Mouse (Mus musculus): ENCODE results near the gene Slc38a9. TPM values are rescaled to one million over a fixed set of nuclear protein-coding genes. Genes with fewer than 3 reads are reported as not detected.

Slc38a9 gene
- total and polyA plus RNA-seq, 2 experiments from 2014 or later: 8.7 to 14.6 TPM

- H3K36me3 ChIP-seq (ENCODE audit: insufficient read depth): no peaks in the 10 kb centered on the region
- no peak for TF ChIP-seq CTCF (IDR thresholded peaks at IDR 0.05; ENCODE audit: low read depth)
- H3K4me3 ChIP-seq (ENCODE audit: low read depth, low read length): no peak overlapping the region
- no peaks in the 10 kb centered on the region for H3K4me1 ChIP-seq (ENCODE audit: insufficient read depth)
- H3K9me3 ChIP-seq (ENCODE audit: low read length): no peaks in the 10 kb centered on the region
- no peak overlapping the region for H3K9ac ChIP-seq
- no peak overlapping the region for H3K4me2 ChIP-seq (ENCODE audit: low read depth)
- no peak overlapping the region for H3K27ac ChIP-seq (ENCODE audit: low read depth, low read length)
- no peaks in the 10 kb centered on the region for H3K27me3 ChIP-seq (ENCODE audit: insufficient read depth, low read length)
- 93% methylated on average over 5 of the region's 5 CpGs for WGBS
- no peak for ATAC-seq
- DNase-seq: no peak
These were observed 117.9 kb downstream of the Slc38a9 start for GRCm38 (mm10) chr13:112778407-112778806.

DNA sequence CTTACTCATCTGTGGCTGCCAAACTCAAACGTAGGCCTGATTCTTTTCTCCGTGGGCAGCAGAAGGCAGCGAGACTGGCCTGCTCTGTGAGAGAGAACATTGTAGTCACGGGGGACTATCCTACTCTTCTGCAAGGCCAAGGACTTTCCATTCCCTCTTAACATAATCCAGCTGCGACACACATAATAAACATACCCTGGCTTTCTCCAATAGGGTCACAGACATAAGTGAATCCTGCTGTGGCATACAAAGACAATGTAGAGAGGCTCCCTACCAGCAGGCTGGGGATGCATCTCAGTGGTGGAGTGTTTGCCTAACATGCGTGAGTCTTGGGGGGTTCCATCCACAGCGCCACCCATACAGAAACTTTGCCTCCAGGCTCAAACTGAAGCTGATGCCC, 124.8 kb downstream of the Slc38a9 start:
- Histone ChIP-seq H3K27me3 (ENCODE audit: insufficient read depth, low read length) (no peaks in the 10 kb centered on the region), H3K27ac (ENCODE audit: low read depth, low read length) (no peak overlapping the region), H3K4me2 (ENCODE audit: low read depth) (no peak overlapping the region), H3K9ac (no peak overlapping the region), H3K9me3 (ENCODE audit: low read length) (no peaks in the 10 kb centered on the region), H3K36me3 (ENCODE audit: insufficient read depth) (no peaks in the 10 kb centered on the region), H3K4me1 (ENCODE audit: insufficient read depth) (no peaks in the 10 kb centered on the region), H3K4me3 (ENCODE audit: low read depth, low read length) (no peak overlapping the region)
- no peak for ATAC-seq
- DNase-seq: no peak
- no peak for TF ChIP-seq CTCF (IDR thresholded peaks at IDR 0.05; ENCODE audit: low read depth)
- 75% methylated on average over 7 of the region's 7 CpGs for WGBS

DNA sequence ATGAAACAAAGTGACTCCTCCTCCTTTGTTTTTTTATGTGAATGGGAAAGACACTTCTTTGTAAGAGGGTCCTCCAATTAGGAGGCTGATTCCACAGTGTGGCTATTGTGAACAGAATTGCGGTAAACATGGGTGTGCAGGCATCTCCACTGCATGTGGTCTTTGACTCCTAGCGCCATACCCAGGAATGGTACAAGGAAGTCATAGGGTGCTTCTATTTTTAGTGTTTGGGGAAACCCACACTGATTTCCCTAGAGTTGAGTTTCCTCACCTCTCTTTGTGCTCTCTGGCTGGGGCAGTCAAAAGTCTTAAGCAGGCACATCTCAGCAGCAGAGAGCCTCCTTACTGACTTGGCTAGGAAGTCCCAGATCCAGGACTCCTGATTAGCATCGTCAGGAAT, 125.6 kb downstream of the Slc38a9 start:
- Histone ChIP-seq H3K4me2 (ENCODE audit: low read depth) (no peak overlapping the region), H3K4me3 (ENCODE audit: low read depth, low read length) (no peak overlapping the region), H3K9ac (no peak overlapping the region), H3K36me3 (ENCODE audit: insufficient read depth) (no peaks in the 10 kb centered on the region), H3K27ac (ENCODE audit: low read depth, low read length) (no peak overlapping the region), H3K9me3 (ENCODE audit: low read length) (no peaks in the 10 kb centered on the region), H3K4me1 (ENCODE audit: insufficient read depth) (no peaks in the 10 kb centered on the region), H3K27me3 (ENCODE audit: insufficient read depth, low read length) (no peaks in the 10 kb centered on the region)
- 33% methylated on average over 3 of the region's 3 CpGs for WGBS
- DNase-seq: no peak
- TF ChIP-seq CTCF (IDR thresholded peaks at IDR 0.05; ENCODE audit: low read depth): no peak
- ATAC-seq: no peak

GRCm38 (mm10) chr13:112786942-112787533, 126.5 kb downstream of the Slc38a9 start:
- no peak for TF ChIP-seq CTCF (IDR thresholded peaks at IDR 0.05; ENCODE audit: low read depth)
- Histone ChIP-seq H3K9me3 (ENCODE audit: low read length) (no peaks in the 10 kb centered on the region), H3K27ac (ENCODE audit: low read depth, low read length) (no peak overlapping the region), H3K27me3 (ENCODE audit: insufficient read depth, low read length) (no peaks in the 10 kb centered on the region), H3K9ac (no peak overlapping the region), H3K36me3 (ENCODE audit: insufficient read depth) (no peaks in the 10 kb centered on the region), H3K4me2 (ENCODE audit: low read depth) (no peak overlapping the region), H3K4me3 (ENCODE audit: low read depth, low read length) (no peak overlapping the region), H3K4me1 (ENCODE audit: insufficient read depth) (no peaks in the 10 kb centered on the region)
- no peak for DNase-seq
- no peak for ATAC-seq
- 77% methylated on average over 10 of the region's 10 CpGs for WGBS

Other genes starting within 250 kb of the Slc38a9 start
- gene Il6st, start 196.7 kb upstream of the Slc38a9 start, total RNA-seq (2014; rRNA removed): 23.0 and 32.1 TPM in 2 replicates
- gene Il6st, start 196.7 kb upstream of the Slc38a9 start, polyA plus RNA-seq (2015; fragmentation: Nextera tagmentation; extraction: Ambion mirVana): 8.8 and 14.9 TPM in 2 replicates
- gene Il31ra, start 66.4 kb upstream of the Slc38a9 start, total RNA-seq (2014; rRNA removed): 0.08 and 0.33 TPM in 2 replicates
- gene Il31ra, start 66.4 kb upstream of the Slc38a9 start, polyA plus RNA-seq (2015; fragmentation: Nextera tagmentation; extraction: Ambion mirVana): 0.15 TPM in 2 replicates
- 0.95 and 1.2 TPM in 2 replicates for gene Ddx4, start 8.3 kb upstream of the Slc38a9 start, total RNA-seq (2014; rRNA removed)
- gene Ddx4, start 8.3 kb upstream of the Slc38a9 start, polyA plus RNA-seq (2015; fragmentation: Nextera tagmentation; extraction: Ambion mirVana): 0.23 and 0.75 TPM in 2 replicates
- 44.4 and 48.0 TPM in 2 replicates for gene Plpp1, start 140.0 kb downstream of the Slc38a9 start, total RNA-seq (2014; rRNA removed)
- 60.8 and 68.0 TPM in 2 replicates for gene Plpp1, start 140.0 kb downstream of the Slc38a9 start, polyA plus RNA-seq (2015; fragmentation: Nextera tagmentation; extraction: Ambion mirVana)

All from forebrain, postnatal 0 days (tissue).